Mouse (Mus musculus) urinary bladder, adult 18-20 months (tissue): ENCODE results near the gene Inpp4b.

ENCODE experiments used
- DNase-seq, 2 experiments: peaks; one replicate each; pipeline ENCODE4 v3.0.0; 2022; ENCODE audit warnings: low spot score in 2 of 2, mixed read lengths in 2 of 2

The Inpp4b gene

GRCm38 (mm10) chr8:81578951-81579350 is 236.6 kb downstream of the Inpp4b start:
- no peak for DNase-seq

- DNase-seq: no peak
Observed at GRCm38 (mm10) chr8:81581817-81582437, 239.6 kb downstream of the Inpp4b start.

GRCm38 (mm10) chr8:81582906-81583305 is 240.6 kb downstream of the Inpp4b start:
- DNase-seq: no peak

- DNase-seq: no peak
Observed at GRCm38 (mm10) chr8:81586783-81587182, 244.4 kb downstream of the Inpp4b start.

GRCm38 (mm10) chr8:81594134-81594714 is 251.9 kb downstream of the Inpp4b start:
- DNase-seq: no peak

GRCm38 (mm10) chr8:81599209-81599608 is 256.9 kb downstream of the Inpp4b start:
- no peak for DNase-seq

GRCm38 (mm10) chr8:81601136-81601535 is 258.8 kb downstream of the Inpp4b start:
- DNase-seq: no peak

GRCm38 (mm10) chr8:81608082-81608481 is 265.7 kb downstream of the Inpp4b start:
- no peak for DNase-seq

GRCm38 (mm10) chr8:81609064-81609463 is 266.7 kb downstream of the Inpp4b start:
- no peak for DNase-seq

- DNase-seq: no peak
Observed at GRCm38 (mm10) chr8:81612611-81613010, 270.3 kb downstream of the Inpp4b start.

- DNase-seq: no peak
Observed at GRCm38 (mm10) chr8:81614135-81614534, 271.8 kb downstream of the Inpp4b start.

- no peak for DNase-seq
Observed at GRCm38 (mm10) chr8:81614605-81615004, 272.2 kb downstream of the Inpp4b start.

GRCm38 (mm10) chr8:81615552-81615951 is 273.2 kb downstream of the Inpp4b start:
- DNase-seq: no peak

- no peak for DNase-seq
Observed at GRCm38 (mm10) chr8:81618918-81619317, 276.6 kb downstream of the Inpp4b start.

GRCm38 (mm10) chr8:81635015-81635414 is 292.7 kb downstream of the Inpp4b start:
- no peak for DNase-seq

- no peak for DNase-seq
Observed at GRCm38 (mm10) chr8:81635912-81636583, 293.7 kb downstream of the Inpp4b start.

GRCm38 (mm10) chr8:81638478-81638877 is 296.1 kb downstream of the Inpp4b start:
- DNase-seq: no peak

- DNase-seq: no peak
Observed at GRCm38 (mm10) chr8:81639820-81640219, 297.5 kb downstream of the Inpp4b start.

- no peak for DNase-seq
Observed at GRCm38 (mm10) chr8:81643030-81643429, 300.7 kb downstream of the Inpp4b start.

- DNase-seq: no peak
Observed at GRCm38 (mm10) chr8:81692167-81692566, 349.8 kb downstream of the Inpp4b start.

GRCm38 (mm10) chr8:81694893-81695292 is 352.5 kb downstream of the Inpp4b start:
- DNase-seq: no peak

- no peak for DNase-seq
Observed at GRCm38 (mm10) chr8:81702038-81702437, 359.7 kb downstream of the Inpp4b start.
